Mouse (Mus musculus): ENCODE measurements at regions not wholly inside any gene's neighbourhood (a gene's known extent, or its start where the extent isn't known, plus 50 kb on each side); places are given as distances from the start of the nearest gene placed in this dataset.

DNA sequence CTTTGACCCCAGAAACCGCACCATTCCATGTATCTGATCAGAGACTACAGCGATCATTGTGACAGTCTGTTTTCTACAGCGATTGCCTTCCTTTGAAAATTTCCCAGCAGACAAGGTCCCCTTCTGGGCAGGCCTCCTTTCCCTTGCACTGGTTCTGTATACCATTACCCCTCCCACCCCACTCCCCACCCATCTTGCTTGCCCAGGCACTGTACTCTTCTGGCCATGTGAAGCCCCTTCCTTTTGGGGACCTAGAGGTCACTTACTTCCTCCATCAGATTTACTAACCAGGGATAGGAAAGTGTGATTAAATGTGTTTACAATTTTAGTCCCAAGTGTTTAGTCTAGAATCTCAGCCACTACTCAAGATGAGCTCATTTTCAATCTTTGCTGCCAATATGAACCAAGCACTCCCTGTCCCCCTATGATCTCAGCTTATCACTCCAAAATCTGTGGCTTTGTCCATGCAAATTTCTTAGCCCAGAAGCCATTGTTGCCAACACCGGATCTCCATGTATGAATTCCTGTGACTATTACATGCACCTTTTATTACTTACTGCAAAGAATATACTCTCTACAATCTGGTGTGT, 293.7 kb downstream of the Efnb2 start:
- TF ChIP-seq CTCF (IDR thresholded peaks at IDR 0.05; ENCODE audit: control insufficient read depth, insufficient read depth, insufficient read length) (no peak), MAX (IDR thresholded peaks at IDR 0.05) (no peak), USF1 (IDR thresholded peaks at IDR 0.05; ENCODE audit: low read depth) (no peak), MYOG (IDR thresholded peaks at IDR 0.05; ENCODE audit: control insufficient read depth, extremely low read depth, insufficient read length) (no peak)

Measured in C2C12 (cell line).